Mouse (Mus musculus) E14TG2a.4 (cell line): ENCODE data around the gene Srsf3.

Experiments
- CTCF ChIP-seq: conservative IDR thresholded peaks from 2 replicates; pipeline ENCODE4 v1.5.1; 2014; ENCODE audit warnings: low read length
- POU5F1 ChIP-seq: IDR thresholded peaks from 2 replicates; pipeline ENCODE4 v1.6.1; 2014; ENCODE audit warnings: low read length, borderline replicate concordance

- TF ChIP-seq CTCF (no peak), POU5F1 (no peak)
These were observed 9.1 kb upstream of the Srsf3 start for GRCm38 (mm10) chr17:29023346-29023745.
